Mouse (Mus musculus): ENCODE data around the gene Gm3371.
"Not testable (repeated sequence)": the region's sequence is repeated elsewhere in the genome, so short reads cannot be mapped to it uniquely, and the experiment has no call there.

DNA sequence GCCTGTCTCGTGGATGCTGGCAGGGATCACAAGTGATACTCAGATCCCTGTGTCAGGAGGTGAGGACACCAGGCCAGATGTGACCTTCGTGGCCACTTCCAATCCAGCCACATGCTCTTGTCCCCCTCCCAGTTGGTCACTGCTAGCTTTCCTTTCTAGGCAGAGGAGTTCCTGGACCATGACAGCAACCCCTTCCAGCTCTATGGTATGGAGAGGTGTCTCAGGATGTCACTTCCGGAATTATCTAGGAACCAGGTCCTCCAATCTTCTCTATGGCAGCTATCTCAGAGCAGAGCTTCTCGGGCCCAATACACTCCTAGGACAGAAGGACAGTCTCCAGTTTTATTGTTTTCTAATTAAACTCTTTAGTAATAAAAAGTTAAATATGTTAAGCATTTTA, 26.3 kb downstream of the Gm3371 start:
- TF ChIP-seq CTCF (IDR thresholded peaks at IDR 0.05; ENCODE audit: extremely low read depth, insufficient read depth, insufficient read length, insufficient replicate concordance); POLR2A (IDR thresholded peaks at IDR 0.05; ENCODE audit: low read depth, low read length): not testable (repeated sequence)

All from spleen, adult 2 months (tissue).